Mouse (Mus musculus) kidney, embryonic 14.5 days (tissue): ENCODE results near the gene Lamp1. TPM values are rescaled to one million over a fixed set of nuclear protein-coding genes. Genes with fewer than 3 reads are reported as not detected.

ENCODE experiments used
- ATAC-seq: fragments of 200-750 bp; cut with Nextera tagmentation; 2 replicates; pipeline ENCODE4 v1.8.0; 2017; ENCODE audit warnings: moderate number of reproducible peaks, mild to moderate bottlenecking, moderate TSS enrichment, moderate library complexity; ENCODE audit not compliant: low FRiP score, low TSS enrichment
- H3K27ac ChIP-seq: fragments of 300-500 bp; sonication (generic); 2 replicates; pipeline ENCODE4 v1.5.1; 2014; ENCODE audit warnings: low read depth, mild to moderate bottlenecking, low read length, moderate library complexity, mixed read lengths
- H3K27me3 ChIP-seq: fragments of 300-500 bp; sonication (generic); 2 replicates; pipeline ENCODE4 v1.6.1; 2014; ENCODE audit warnings: mild to moderate bottlenecking, low read length; ENCODE audit not compliant: control insufficient read depth, insufficient read depth
- H3K36me3 ChIP-seq: fragments of 300-500 bp; sonication (generic); 2 replicates; pipeline ENCODE4 v1.6.1; 2014; ENCODE audit warnings: low read length, mixed read lengths; ENCODE audit not compliant: control insufficient read depth, insufficient read depth
- H3K4me1 ChIP-seq: fragments of 300-500 bp; sonication (generic); 2 replicates; pipeline ENCODE4 v1.6.1; 2014; ENCODE audit warnings: low read length, mixed read lengths; ENCODE audit not compliant: control insufficient read depth, insufficient read depth
- H3K4me2 ChIP-seq: fragments of 300-500 bp; sonication (generic); replicated peaks from 2 replicates; pipeline ENCODE4 v1.6.1; 2014; ENCODE audit warnings: low read depth, mild to moderate bottlenecking, low read length
- H3K4me3 ChIP-seq: fragments of 300-500 bp; sonication (generic); 2 replicates; pipeline ENCODE4 v1.5.1; 2014; ENCODE audit warnings: mild to moderate bottlenecking, low read length
- H3K9ac ChIP-seq: fragments of 300-500 bp; sonication (generic); 2 replicates; pipeline ENCODE4 v1.6.1; 2014; ENCODE audit warnings: low read depth, mild to moderate bottlenecking, low read length, moderate library complexity
- H3K9me3 ChIP-seq: fragments of 300-500 bp; sonication (generic); 2 replicates; pipeline ENCODE4 v1.6.1; 2016; ENCODE audit warnings: low read length; ENCODE audit not compliant: control insufficient read depth
- WGBS: fragments of 180-500 bp; shearing (Covaris S2); extraction: QIAGEN DNeasy Blood & Tissue Kit; methylation state at CpG from one replicate; pipeline ENCODE4 v1.1.7; 2014; 5-methylcytosine and 5-hydroxymethylcytosine counted together
- polyA plus RNA-seq: library from polyadenylated mRNA; unstranded; fragments of >200 nt; fragmentation: Nextera tagmentation; extraction: Ambion mirVana; gene quantifications from 2 replicates; pipeline ENCODE4 v1.2.1, GENCODE M21; 2014

The Lamp1 gene
- polyA plus RNA-seq, 1 experiment from 2014 or later = 306 TPM

DNA sequence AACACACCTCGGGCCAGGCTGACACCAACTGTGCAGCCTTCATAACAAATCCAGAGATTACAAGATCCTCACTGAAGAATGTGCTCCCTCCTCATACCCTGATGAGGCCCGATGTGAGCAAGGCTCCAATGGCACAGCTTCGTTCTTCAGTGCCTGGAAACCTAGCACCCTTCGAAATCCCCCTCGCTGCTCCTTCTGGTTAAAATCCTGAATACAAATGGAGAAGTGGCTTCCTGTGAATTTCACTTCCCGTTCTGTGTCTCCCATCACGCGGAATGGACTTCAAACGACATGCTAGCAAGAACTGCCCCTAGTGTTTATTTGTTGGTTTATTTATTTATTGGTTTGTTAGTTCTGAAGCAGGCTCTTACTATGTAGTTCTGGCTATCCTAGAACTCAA is 3.6 kb upstream of the Lamp1 start:
- ATAC-seq = no peak
- H3K4me3 ChIP-seq = no peak overlapping the region
- H3K36me3 ChIP-seq = peaks cover 3% of the 10 kb centered on the region; the same call in 1 of the 2 replicates
- H3K9me3 ChIP-seq = no peaks in the 10 kb centered on the region
- no peak overlapping the region for H3K9ac ChIP-seq
- H3K27me3 ChIP-seq = no peaks in the 10 kb centered on the region
- 71% methylated on average over 9 of the region's 9 CpGs for WGBS
- H3K27ac ChIP-seq = no peak overlapping the region
- no peak overlapping the region for H3K4me2 ChIP-seq
- H3K4me1 ChIP-seq = peaks cover 4% of the 10 kb centered on the region; the same call in 1 of the 2 replicates

DNA sequence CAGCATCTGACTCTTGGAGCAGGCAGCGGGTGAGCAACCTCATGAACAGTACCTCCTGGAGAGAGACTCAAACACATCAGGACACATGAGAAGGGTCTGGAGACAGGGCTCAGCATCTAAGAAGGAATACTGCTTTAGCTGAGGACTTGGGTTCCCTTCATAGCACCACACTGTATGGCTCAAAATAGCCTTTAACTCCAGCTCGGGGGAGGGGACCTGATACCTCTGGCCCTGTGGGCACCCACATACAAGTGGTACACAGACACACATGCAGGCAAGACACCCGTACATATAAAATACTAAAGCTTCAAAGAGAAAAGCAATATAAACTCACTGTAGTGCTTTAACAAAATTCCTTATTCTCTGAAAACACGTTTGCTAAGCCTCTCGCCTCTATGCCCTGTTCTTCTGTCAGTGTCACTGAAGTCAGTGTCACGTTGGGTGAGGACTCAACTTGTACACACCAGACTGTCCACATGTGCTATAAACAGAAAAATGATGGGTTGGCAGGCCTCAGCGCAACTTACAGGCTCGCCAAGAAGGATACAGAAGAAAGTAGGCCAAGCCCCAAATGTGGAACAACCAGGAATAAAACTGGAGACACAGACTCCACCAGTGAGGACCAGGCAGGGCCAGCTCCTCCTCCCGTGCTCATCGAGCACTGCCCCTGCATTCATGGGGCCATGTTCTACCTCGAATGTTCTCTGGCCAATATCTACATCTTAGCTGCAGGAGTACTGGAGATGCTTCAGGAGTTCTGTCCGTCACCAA is 2.4 kb upstream of the Lamp1 start:
- ATAC-seq = no peak
- 77% methylated on average over 12 of the region's 12 CpGs for WGBS
- H3K4me2 ChIP-seq = no peak overlapping the region
- H3K27me3 ChIP-seq = no peaks in the 10 kb centered on the region
- H3K36me3 ChIP-seq = no peaks in the 10 kb centered on the region
- H3K9me3 ChIP-seq = no peaks in the 10 kb centered on the region
- H3K4me3 ChIP-seq = no peak overlapping the region
- peaks cover 5% of the 10 kb centered on the region; the same call in 1 of the 2 replicates for H3K4me1 ChIP-seq
- no peak overlapping the region for H3K9ac ChIP-seq
- no peak overlapping the region for H3K27ac ChIP-seq

DNA sequence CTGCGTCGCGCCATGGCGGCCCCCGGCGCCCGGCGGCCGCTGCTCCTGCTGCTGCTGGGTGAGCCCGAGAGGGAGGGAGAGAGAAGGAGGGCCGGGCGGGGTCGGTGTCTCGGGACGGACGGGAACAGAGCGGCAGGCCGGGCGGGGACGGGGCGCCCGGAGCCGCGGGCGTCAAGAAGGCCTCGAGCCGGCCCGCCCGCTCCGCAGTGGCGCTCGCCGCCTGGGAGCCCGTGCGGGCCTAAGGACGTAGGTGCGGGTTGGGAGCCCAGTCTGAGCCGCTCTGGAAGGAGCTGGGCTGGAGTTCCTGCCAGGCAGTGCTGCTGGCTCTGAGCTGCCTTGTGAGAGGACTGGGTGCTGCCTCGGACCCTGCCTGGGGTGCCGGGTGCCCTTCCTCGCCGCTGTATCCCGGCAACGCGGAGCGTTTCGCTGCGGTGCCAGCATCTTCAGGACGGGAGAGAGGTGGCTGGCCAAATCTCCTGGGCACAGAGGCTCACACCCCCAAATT is 468 bp downstream of the Lamp1 start:
- H3K27ac ChIP-seq = peak overlapping the region; percentile 37; the same call in 1 of the 2 replicates
- no peaks in the 10 kb centered on the region for H3K9me3 ChIP-seq
- no peaks in the 10 kb centered on the region for H3K36me3 ChIP-seq
- 1% methylated on average over 30 of the region's 49 CpGs for WGBS
- peak overlapping the region; percentile 98 for H3K9ac ChIP-seq
- H3K4me2 ChIP-seq = peak overlapping the region; percentile 91
- no peaks in the 10 kb centered on the region for H3K27me3 ChIP-seq
- peak; percentile 71 for ATAC-seq
- peak overlapping the region; percentile 98 for H3K4me3 ChIP-seq
- peaks cover 5% of the 10 kb centered on the region; the same call in 1 of the 2 replicates for H3K4me1 ChIP-seq

DNA sequence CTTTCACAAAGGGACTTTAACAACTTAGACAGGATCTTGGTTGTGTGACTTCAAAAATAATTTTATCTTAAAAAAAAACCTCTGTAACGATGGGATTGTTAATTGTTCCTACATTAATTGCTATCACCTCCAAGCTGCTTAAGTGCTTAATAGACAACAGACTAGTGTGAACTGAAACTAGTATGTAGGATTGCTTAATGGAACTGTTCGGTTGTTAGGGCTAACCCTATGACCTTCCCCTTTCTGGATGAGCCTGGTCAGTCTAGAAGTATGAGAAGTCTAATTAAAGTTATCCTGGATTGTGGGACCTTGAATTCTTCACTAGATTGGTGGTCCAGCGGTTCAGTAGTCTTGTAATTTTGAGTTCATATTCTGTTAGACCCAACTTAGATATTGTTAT is 1.7 kb downstream of the Lamp1 start:
- no peak overlapping the region; the same call in 1 of the 2 replicates for H3K4me2 ChIP-seq
- no peaks in the 10 kb centered on the region for H3K36me3 ChIP-seq
- no peaks in the 10 kb centered on the region for H3K9me3 ChIP-seq
- H3K27ac ChIP-seq = no peak overlapping the region
- peaks cover 5% of the 10 kb centered on the region; the same call in 1 of the 2 replicates for H3K4me1 ChIP-seq
- no peaks in the 10 kb centered on the region for H3K27me3 ChIP-seq
- no peak overlapping the region for H3K4me3 ChIP-seq
- no peak for ATAC-seq
- H3K9ac ChIP-seq = no peak overlapping the region
- 85% methylated on average over 3 of the region's 3 CpGs for WGBS

DNA sequence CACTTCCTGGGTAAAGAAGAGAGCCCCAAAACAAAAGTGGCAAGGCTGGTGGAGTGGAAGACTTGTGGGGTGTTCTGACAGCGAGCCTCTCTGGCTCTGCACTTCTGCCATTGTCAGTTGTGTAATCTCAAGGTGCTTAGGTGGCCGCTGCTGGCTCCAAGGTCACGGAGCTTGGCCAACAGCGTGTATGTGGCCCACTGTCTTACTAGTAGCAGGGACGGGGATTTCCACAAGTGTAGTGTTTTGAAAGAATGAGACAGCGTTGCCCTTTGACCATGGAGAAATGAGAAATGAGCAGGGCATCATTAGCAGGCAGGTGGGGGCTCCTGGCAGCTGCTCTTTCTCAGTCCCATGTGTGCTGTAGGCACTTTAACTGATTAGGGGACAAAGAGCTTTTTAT is 3.1 kb downstream of the Lamp1 start:
- Histone ChIP-seq H3K36me3 (peaks cover 7% of the 10 kb centered on the region; the same call in 1 of the 2 replicates), H3K27me3 (no peaks in the 10 kb centered on the region), H3K4me2 (no peak overlapping the region), H3K9me3 (no peaks in the 10 kb centered on the region), H3K27ac (no peak overlapping the region), H3K4me1 (peaks cover 5% of the 10 kb centered on the region; the same call in 1 of the 2 replicates), H3K4me3 (no peak overlapping the region), H3K9ac (no peak overlapping the region)
- 92% methylated on average over 6 of the region's 6 CpGs for WGBS
- no peak for ATAC-seq

DNA sequence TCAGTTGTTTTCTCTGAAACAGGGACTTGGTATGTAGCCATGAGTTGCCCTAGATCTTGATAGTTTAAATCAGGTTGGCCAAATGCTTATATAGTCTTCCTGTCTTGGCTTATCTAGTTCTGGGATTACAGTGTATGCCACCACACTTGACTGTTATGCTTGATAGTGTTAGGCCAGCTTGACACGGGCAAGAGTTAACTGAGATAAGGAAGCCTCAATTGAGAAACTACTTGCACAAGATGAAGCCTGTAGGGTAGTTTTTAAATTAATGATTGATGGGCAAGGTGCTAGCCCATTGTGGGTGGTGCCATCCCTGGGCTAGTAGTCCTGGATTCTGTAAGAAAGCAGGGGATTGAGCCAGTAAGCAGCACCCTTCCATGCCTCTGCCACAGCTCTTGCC is 4.6 kb downstream of the Lamp1 start:
- 83% methylated on average over 1 of the region's 1 CpGs for WGBS
- H3K4me2 ChIP-seq = no peak overlapping the region
- H3K4me1 ChIP-seq = peaks cover 5% of the 10 kb centered on the region; the same call in 1 of the 2 replicates
- no peak for ATAC-seq
- H3K27ac ChIP-seq = no peak overlapping the region
- peaks cover 22% of the 10 kb centered on the region for H3K36me3 ChIP-seq
- H3K27me3 ChIP-seq = no peaks in the 10 kb centered on the region
- H3K4me3 ChIP-seq = no peak overlapping the region
- H3K9me3 ChIP-seq = no peaks in the 10 kb centered on the region
- H3K9ac ChIP-seq = no peak overlapping the region

DNA sequence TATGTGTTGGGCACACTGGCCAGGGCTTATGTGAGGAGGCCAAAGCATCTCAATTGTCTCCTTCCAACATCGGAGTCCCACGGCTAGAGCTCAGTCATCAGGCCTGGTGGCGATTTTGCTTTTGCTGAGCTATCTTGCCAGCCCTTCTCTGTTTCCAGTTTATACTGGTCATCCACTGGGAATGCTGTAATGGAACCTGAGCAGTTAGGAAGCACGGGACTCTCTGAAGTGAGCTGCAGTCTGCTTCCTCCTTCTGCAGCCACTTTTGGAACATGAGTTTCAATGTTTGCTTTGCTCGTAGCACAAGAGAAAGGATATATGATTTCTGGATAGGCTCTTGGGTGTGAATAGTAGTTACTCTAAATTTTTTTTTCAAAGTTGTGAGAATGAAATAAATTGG is 5.4 kb downstream of the Lamp1 start:
- Histone ChIP-seq H3K36me3 (peaks cover 29% of the 10 kb centered on the region), H3K4me3 (no peak overlapping the region), H3K4me1 (peaks cover 5% of the 10 kb centered on the region; the same call in 1 of the 2 replicates), H3K4me2 (no peak overlapping the region), H3K9ac (no peak overlapping the region), H3K27me3 (no peaks in the 10 kb centered on the region), H3K27ac (no peak overlapping the region), H3K9me3 (no peaks in the 10 kb centered on the region)
- WGBS = 93% methylated on average over 5 of the region's 5 CpGs
- ATAC-seq = no peak

DNA sequence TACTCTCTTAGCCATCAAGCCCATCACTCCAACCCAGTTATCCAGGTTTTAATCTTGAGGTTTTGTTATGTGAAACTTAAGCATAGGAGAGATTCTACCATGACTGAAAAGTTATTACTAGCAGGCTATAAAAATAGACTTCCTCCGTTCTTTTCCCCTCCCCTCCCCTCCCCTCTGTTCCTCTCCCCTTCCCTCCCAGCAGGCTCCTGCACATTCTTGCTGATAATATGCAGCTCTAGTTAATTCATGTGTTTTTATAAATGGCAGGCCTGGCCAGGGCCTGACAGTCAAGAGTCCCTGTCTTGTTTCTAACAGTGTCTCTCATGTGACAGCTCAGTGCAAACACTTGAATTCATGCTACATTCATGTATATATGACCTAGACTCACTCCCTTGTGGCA is 11.5 kb downstream of the Lamp1 start:
- Histone ChIP-seq H3K9me3 (no peaks in the 10 kb centered on the region), H3K4me3 (no peak overlapping the region), H3K4me1 (no peaks in the 10 kb centered on the region), H3K4me2 (no peak overlapping the region), H3K27ac (no peak overlapping the region), H3K36me3 (peaks cover 84% of the 10 kb centered on the region), H3K9ac (no peak overlapping the region), H3K27me3 (no peaks in the 10 kb centered on the region)
- ATAC-seq = no peak
- WGBS = 38% methylated on average over 1 of the region's 1 CpGs

DNA sequence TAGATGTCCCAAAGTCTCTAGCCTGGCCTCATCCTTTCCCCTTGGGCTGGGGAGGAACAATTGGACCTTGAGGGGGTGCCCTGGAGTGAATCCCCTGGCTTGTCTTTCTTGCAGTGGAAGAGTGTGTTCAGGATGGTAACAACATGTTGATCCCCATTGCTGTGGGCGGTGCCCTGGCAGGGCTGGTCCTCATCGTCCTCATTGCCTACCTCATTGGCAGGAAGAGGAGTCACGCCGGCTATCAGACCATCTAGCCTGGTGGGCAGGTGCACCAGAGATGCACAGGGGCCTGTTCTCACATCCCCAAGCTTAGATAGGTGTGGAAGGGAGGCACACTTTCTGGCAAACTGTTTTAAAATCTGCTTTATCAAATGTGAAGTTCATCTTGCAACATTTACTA is 15.3 kb downstream of the Lamp1 start:
- Histone ChIP-seq H3K9me3 (no peaks in the 10 kb centered on the region), H3K4me1 (no peaks in the 10 kb centered on the region), H3K27ac (no peak overlapping the region), H3K4me3 (no peak overlapping the region), H3K9ac (no peak overlapping the region), H3K36me3 (peaks cover 77% of the 10 kb centered on the region), H3K27me3 (no peaks in the 10 kb centered on the region), H3K4me2 (no peak overlapping the region)
- 94% methylated on average over 4 of the region's 4 CpGs for WGBS
- ATAC-seq = no peak
